Mouse (Mus musculus) erythroblast, embryonic 14.5 days (primary cell): ENCODE measurements around the gene Ube2j2. TPM values are rescaled to one million over a fixed set of nuclear protein-coding genes. Genes with fewer than 3 reads are reported as not detected.
A peak's percentile ranks its signal among the peaks of the same experiment; 100 is the strongest.

Source experiments
- H3K27me3 ChIP-seq: 2 replicates; pipeline ENCODE4 v1.6.1; 2012; ENCODE audit warnings: inconsistent platforms; ENCODE audit not compliant: control insufficient read depth
- H3K36me3 ChIP-seq: 2 replicates; pipeline ENCODE4 v1.6.1; 2012; ENCODE audit warnings: mild to moderate bottlenecking, inconsistent platforms; ENCODE audit not compliant: control insufficient read depth
- H3K4me1 ChIP-seq: 2 replicates; pipeline ENCODE4 v1.6.1; 2012; ENCODE audit warnings: inconsistent platforms; ENCODE audit not compliant: control insufficient read depth
- H3K4me3 ChIP-seq: replicated peaks from 2 replicates; pipeline ENCODE3; 2012; ENCODE audit warnings: moderate library complexity, mild to moderate bottlenecking, inconsistent platforms
- H3K9me3 ChIP-seq: 2 replicates; pipeline ENCODE4 v1.6.1; 2012; ENCODE audit warnings: low read length, inconsistent platforms, mixed read lengths; ENCODE audit not compliant: control insufficient read depth
- GATA1 ChIP-seq: IDR thresholded peaks from 2 replicates; pipeline ENCODE4 v1.6.1; 2012; ENCODE audit warnings: low read length, inconsistent platforms, mixed read lengths
- TAL1 ChIP-seq: IDR thresholded peaks from 3 replicates; pipeline ENCODE4 v1.6.1; 2012; ENCODE audit warnings: low read length, inconsistent platforms, mixed read lengths
- polyA plus RNA-seq: library from polyadenylated mRNA; stranded (reverse); fragments of >175 nt; gene quantifications from 2 replicates; pipeline ENCODE4 v1.2.3, GENCODE M21; 2012

Ube2j2 gene
- polyA plus RNA-seq, 1 experiment: 13.5 TPM

GRCm38 (mm10) chr4:155904318-155905102 is 39.1 kb upstream of the Ube2j2 start:
- Histone ChIP-seq H3K4me3 (no peak overlapping the region), H3K4me1 (no peaks in the 10 kb centered on the region), H3K36me3 (peaks cover 79% of the 10 kb centered on the region), H3K9me3 (no peaks in the 10 kb centered on the region), H3K27me3 (no peaks in the 10 kb centered on the region)
- TF ChIP-seq TAL1 (no peak), GATA1 (no peak)

GRCm38 (mm10) chr4:155905634-155906033 is 38.0 kb upstream of the Ube2j2 start:
- Histone ChIP-seq H3K4me3 (no peak overlapping the region), H3K36me3 (peaks cover 68% of the 10 kb centered on the region), H3K27me3 (no peaks in the 10 kb centered on the region), H3K4me1 (no peaks in the 10 kb centered on the region), H3K9me3 (no peaks in the 10 kb centered on the region)
- no peak for TF ChIP-seq GATA1
- no peak for TF ChIP-seq TAL1

GRCm38 (mm10) chr4:155906125-155906524 is 37.5 kb upstream of the Ube2j2 start:
- Histone ChIP-seq H3K36me3 (peaks cover 63% of the 10 kb centered on the region), H3K4me1 (no peaks in the 10 kb centered on the region), H3K4me3 (no peak overlapping the region), H3K27me3 (no peaks in the 10 kb centered on the region), H3K9me3 (no peaks in the 10 kb centered on the region)
- TF ChIP-seq TAL1 (no peak), GATA1 (no peak)

- Histone ChIP-seq H3K27me3 (no peaks in the 10 kb centered on the region), H3K4me3 (no peak overlapping the region), H3K4me1 (no peaks in the 10 kb centered on the region), H3K9me3 (no peaks in the 10 kb centered on the region), H3K36me3 (peaks cover 54% of the 10 kb centered on the region)
- no peak for TF ChIP-seq TAL1
- no peak for TF ChIP-seq GATA1
These were observed 36.6 kb upstream of the Ube2j2 start for GRCm38 (mm10) chr4:155907003-155907402.

GRCm38 (mm10) chr4:155908281-155908680 is 35.4 kb upstream of the Ube2j2 start:
- Histone ChIP-seq H3K9me3 (no peaks in the 10 kb centered on the region), H3K4me3 (no peak overlapping the region), H3K36me3 (peaks cover 41% of the 10 kb centered on the region), H3K27me3 (no peaks in the 10 kb centered on the region), H3K4me1 (no peaks in the 10 kb centered on the region)
- TF ChIP-seq GATA1 (no peak), TAL1 (no peak)

- TF ChIP-seq TAL1 (no peak), GATA1 (no peak)
- Histone ChIP-seq H3K27me3 (no peaks in the 10 kb centered on the region), H3K36me3 (peaks cover 36% of the 10 kb centered on the region), H3K4me3 (no peak overlapping the region), H3K4me1 (no peaks in the 10 kb centered on the region), H3K9me3 (no peaks in the 10 kb centered on the region)
These were observed 34.9 kb upstream of the Ube2j2 start for GRCm38 (mm10) chr4:155908751-155909150.

- TF ChIP-seq GATA1 (no peak), TAL1 (no peak)
- H3K4me1 ChIP-seq: peaks cover 2% of the 10 kb centered on the region
- peaks cover 21% of the 10 kb centered on the region for H3K27me3 ChIP-seq
- no peaks in the 10 kb centered on the region for H3K36me3 ChIP-seq
- H3K9me3 ChIP-seq: no peaks in the 10 kb centered on the region
- H3K4me3 ChIP-seq: no peak overlapping the region
These were observed 11.6 kb upstream of the Ube2j2 start for GRCm38 (mm10) chr4:155932031-155932430.

GRCm38 (mm10) chr4:155943049-155943452 is 580 bp upstream of the Ube2j2 start:
- peaks cover 36% of the 10 kb centered on the region for H3K27me3 ChIP-seq
- no peak for TF ChIP-seq GATA1
- no peak for TF ChIP-seq TAL1

GRCm38 (mm10) chr4:155944271-155944670 is 640 bp downstream of the Ube2j2 start:
- peaks cover 34% of the 10 kb centered on the region for H3K27me3 ChIP-seq
- peak overlapping the region; percentile 100 for H3K4me3 ChIP-seq
- peaks cover 38% of the 10 kb centered on the region for H3K36me3 ChIP-seq
- H3K4me1 ChIP-seq: peaks cover 43% of the 10 kb centered on the region
- no peaks in the 10 kb centered on the region for H3K9me3 ChIP-seq
- no peak for TF ChIP-seq TAL1
- TF ChIP-seq GATA1: no peak; the same call in 1 of the 2 replicates

More at GRCm38 (mm10) chr4:155943049-155943452, 580 bp upstream of the Ube2j2 start:
- peak overlapping the region; percentile 100 for H3K4me3 ChIP-seq
- peaks cover 40% of the 10 kb centered on the region for H3K4me1 ChIP-seq
- no peaks in the 10 kb centered on the region for H3K9me3 ChIP-seq
- peaks cover 26% of the 10 kb centered on the region for H3K36me3 ChIP-seq
